Mouse (Mus musculus): ENCODE data around the gene Tut1. TPM values are rescaled to one million over a fixed set of nuclear protein-coding genes. Genes with fewer than 3 reads are reported as not detected.
A peak's percentile ranks its signal among the peaks of the same experiment; 100 is the strongest.

Tut1 gene
- polyA plus RNA-seq, 1 experiment from 2014 or later: 28.4 TPM

- no peak overlapping the region for H3K9ac ChIP-seq (ENCODE audit: low read length)
- no peak overlapping the region for H3K4me3 ChIP-seq (ENCODE audit: low read depth, low read length)
- no peak overlapping the region for H3K4me2 ChIP-seq
- H3K27me3 ChIP-seq (ENCODE audit: control insufficient read depth, insufficient read depth, low read length): no peaks in the 10 kb centered on the region
- DNase-seq (ENCODE audit: low spot score, missing footprints) (no peak), ATAC-seq (ENCODE audit: low FRiP score) (no peak)
- H3K36me3 ChIP-seq (ENCODE audit: control insufficient read depth, insufficient read depth, low read length): no peaks in the 10 kb centered on the region; the same call in 1 of the 2 replicates
- peaks cover 13% of the 10 kb centered on the region for H3K4me1 ChIP-seq (ENCODE audit: control insufficient read depth, insufficient read depth, low read length)
- 91% methylated on average over 2 of the region's 2 CpGs for WGBS
- no peak overlapping the region for H3K27ac ChIP-seq (ENCODE audit: low read depth, low read length)
- no peaks in the 10 kb centered on the region for H3K9me3 ChIP-seq (ENCODE audit: control insufficient read depth, low read length)
Observed at GRCm38 (mm10) chr19:8926766-8927165, 26.9 kb upstream of the Tut1 start.

GRCm38 (mm10) chr19:8927891-8928525, 25.6 kb upstream of the Tut1 start:
- 87% methylated on average over 12 of the region's 12 CpGs for WGBS
- Histone ChIP-seq H3K4me1 (ENCODE audit: control insufficient read depth, insufficient read depth, low read length) (peaks cover 13% of the 10 kb centered on the region), H3K27me3 (ENCODE audit: control insufficient read depth, insufficient read depth, low read length) (no peaks in the 10 kb centered on the region), H3K36me3 (ENCODE audit: control insufficient read depth, insufficient read depth, low read length) (no peaks in the 10 kb centered on the region; the same call in 1 of the 2 replicates), H3K4me2 (no peak overlapping the region), H3K9ac (ENCODE audit: low read length) (no peak overlapping the region), H3K27ac (ENCODE audit: low read depth, low read length) (no peak overlapping the region), H3K4me3 (ENCODE audit: low read depth, low read length) (no peak overlapping the region), H3K9me3 (ENCODE audit: control insufficient read depth, low read length) (no peaks in the 10 kb centered on the region)
- no peak for DNase-seq (ENCODE audit: low spot score, missing footprints)
- ATAC-seq (ENCODE audit: low FRiP score): no peak

GRCm38 (mm10) chr19:8928689-8929223, 24.9 kb upstream of the Tut1 start:
- peak; percentile 36 for ATAC-seq (ENCODE audit: low FRiP score)
- peak overlapping the region; percentile 81 for H3K4me2 ChIP-seq
- H3K9me3 ChIP-seq (ENCODE audit: control insufficient read depth, low read length): no peaks in the 10 kb centered on the region
- peak overlapping the region; percentile 66 for H3K4me3 ChIP-seq (ENCODE audit: low read depth, low read length)
- WGBS: 17% methylated on average over 16 of the region's 16 CpGs
- peak overlapping the region; percentile 79; the same call in 1 of the 2 replicates for H3K9ac ChIP-seq (ENCODE audit: low read length)
- H3K27me3 ChIP-seq (ENCODE audit: control insufficient read depth, insufficient read depth, low read length): no peaks in the 10 kb centered on the region
- no peaks in the 10 kb centered on the region; the same call in 1 of the 2 replicates for H3K36me3 ChIP-seq (ENCODE audit: control insufficient read depth, insufficient read depth, low read length)
- no peak for DNase-seq (ENCODE audit: low spot score, missing footprints)
- no peak overlapping the region for H3K27ac ChIP-seq (ENCODE audit: low read depth, low read length)
- H3K4me1 ChIP-seq (ENCODE audit: control insufficient read depth, insufficient read depth, low read length): peaks cover 13% of the 10 kb centered on the region

- Histone ChIP-seq H3K9ac (ENCODE audit: low read length) (peak within 1 kb of the TSS; percentile 79), H3K4me2 (peak within 1 kb of the TSS; percentile 81), H3K4me1 (ENCODE audit: control insufficient read depth, insufficient read depth, low read length) (peaks cover 13% of the 10 kb centered on the region), H3K9me3 (ENCODE audit: control insufficient read depth, low read length) (no peaks in the 10 kb centered on the region), H3K27me3 (ENCODE audit: control insufficient read depth, insufficient read depth, low read length) (no peaks in the 10 kb centered on the region), H3K27ac (ENCODE audit: low read depth, low read length) (peak within 1 kb of the TSS; percentile 44), H3K4me3 (ENCODE audit: low read depth, low read length) (peak within 1 kb of the TSS; percentile 66), H3K36me3 (ENCODE audit: control insufficient read depth, insufficient read depth, low read length) (no peaks in the 10 kb centered on the region; the same call in 1 of the 2 replicates)
- DNase-seq (ENCODE audit: low spot score, missing footprints) (peak; percentile 97), ATAC-seq (ENCODE audit: low FRiP score) (peak; percentile 81)
- WGBS: under 1% methylated on average over 66 of the region's 74 CpGs
Observed at GRCm38 (mm10) chr19:8929224-8930088, 24.2 kb upstream of the Tut1 start, which contains the start of the genes Rom1 and Eml3. Gene Rom1 (minus strand): TSS chr19:8929356. Gene Eml3 (plus strand): TSS chr19:8929552.

- H3K9me3 ChIP-seq (ENCODE audit: control insufficient read depth, low read length): no peaks in the 10 kb centered on the region
- H3K27ac ChIP-seq (ENCODE audit: low read depth, low read length): no peak overlapping the region
- H3K27me3 ChIP-seq (ENCODE audit: control insufficient read depth, insufficient read depth, low read length): no peaks in the 10 kb centered on the region
- H3K4me2 ChIP-seq: peak overlapping the region; percentile 81
- H3K9ac ChIP-seq (ENCODE audit: low read length): peak overlapping the region; percentile 79
- peak; percentile 90 for DNase-seq (ENCODE audit: low spot score, missing footprints)
- 19% methylated on average over 11 of the region's 11 CpGs for WGBS
- H3K4me3 ChIP-seq (ENCODE audit: low read depth, low read length): peak overlapping the region; percentile 66
- no peaks in the 10 kb centered on the region; the same call in 1 of the 2 replicates for H3K36me3 ChIP-seq (ENCODE audit: control insufficient read depth, insufficient read depth, low read length)
- H3K4me1 ChIP-seq (ENCODE audit: control insufficient read depth, insufficient read depth, low read length): peaks cover 13% of the 10 kb centered on the region
- ATAC-seq (ENCODE audit: low FRiP score): no peak
Observed at GRCm38 (mm10) chr19:8930117-8930516, 23.5 kb upstream of the Tut1 start.

GRCm38 (mm10) chr19:8930771-8931170, 22.9 kb upstream of the Tut1 start:
- DNase-seq (ENCODE audit: low spot score, missing footprints) (no peak), ATAC-seq (ENCODE audit: low FRiP score) (no peak)
- WGBS: 84% methylated on average over 7 of the region's 7 CpGs
- no peak overlapping the region for H3K27ac ChIP-seq (ENCODE audit: low read depth, low read length)
- H3K4me3 ChIP-seq (ENCODE audit: low read depth, low read length): no peak overlapping the region; the same call in 1 of the 2 replicates
- peaks cover 13% of the 10 kb centered on the region for H3K4me1 ChIP-seq (ENCODE audit: control insufficient read depth, insufficient read depth, low read length)
- no peaks in the 10 kb centered on the region; the same call in 1 of the 2 replicates for H3K36me3 ChIP-seq (ENCODE audit: control insufficient read depth, insufficient read depth, low read length)
- peak overlapping the region; percentile 81 for H3K4me2 ChIP-seq
- H3K9ac ChIP-seq (ENCODE audit: low read length): peak overlapping the region; percentile 14; the same call in 1 of the 2 replicates
- no peaks in the 10 kb centered on the region for H3K9me3 ChIP-seq (ENCODE audit: control insufficient read depth, low read length)
- H3K27me3 ChIP-seq (ENCODE audit: control insufficient read depth, insufficient read depth, low read length): no peaks in the 10 kb centered on the region

GRCm38 (mm10) chr19:8936736-8937135, 16.9 kb upstream of the Tut1 start:
- H3K4me2 ChIP-seq: no peak overlapping the region
- 69% methylated on average over 2 of the region's 2 CpGs for WGBS

GRCm38 (mm10) chr19:8940526-8941133, 13.0 kb upstream of the Tut1 start:
- no peaks in the 10 kb centered on the region for H3K27me3 ChIP-seq (ENCODE audit: control insufficient read depth, insufficient read depth, low read length)
- peak overlapping the region; percentile 95 for H3K9ac ChIP-seq (ENCODE audit: low read length)
- WGBS: 82% methylated on average over 15 of the region's 15 CpGs
- no peak overlapping the region for H3K27ac ChIP-seq (ENCODE audit: low read depth, low read length)
- peaks cover 5% of the 10 kb centered on the region; the same call in 1 of the 2 replicates for H3K36me3 ChIP-seq (ENCODE audit: control insufficient read depth, insufficient read depth, low read length)
- H3K4me2 ChIP-seq: peak overlapping the region; percentile 73; the same call in 1 of the 2 replicates
- H3K9me3 ChIP-seq (ENCODE audit: control insufficient read depth, low read length): no peaks in the 10 kb centered on the region
- DNase-seq (ENCODE audit: low spot score, missing footprints) (no peak), ATAC-seq (ENCODE audit: low FRiP score) (peak; percentile 0)
- H3K4me1 ChIP-seq (ENCODE audit: control insufficient read depth, insufficient read depth, low read length): peaks cover 15% of the 10 kb centered on the region
- H3K4me3 ChIP-seq (ENCODE audit: low read depth, low read length): peak overlapping the region; percentile 98; the same call in 1 of the 2 replicates

More at GRCm38 (mm10) chr19:8936736-8937135, 16.9 kb upstream of the Tut1 start:
- Histone ChIP-seq H3K36me3 (ENCODE audit: control insufficient read depth, insufficient read depth, low read length) (no peaks in the 10 kb centered on the region), H3K4me1 (ENCODE audit: control insufficient read depth, insufficient read depth, low read length) (peaks cover 5% of the 10 kb centered on the region), H3K4me3 (ENCODE audit: low read depth, low read length) (no peak overlapping the region), H3K27ac (ENCODE audit: low read depth, low read length) (no peak overlapping the region), H3K9ac (ENCODE audit: low read length) (no peak overlapping the region), H3K9me3 (ENCODE audit: control insufficient read depth, low read length) (no peaks in the 10 kb centered on the region), H3K27me3 (ENCODE audit: control insufficient read depth, insufficient read depth, low read length) (no peaks in the 10 kb centered on the region)
- no peak for ATAC-seq (ENCODE audit: low FRiP score)
- peak; percentile 61 for DNase-seq (ENCODE audit: low spot score, missing footprints)
